Mouse (Mus musculus): ENCODE measurements around the gene Tube1. TPM values are rescaled to one million over a fixed set of nuclear protein-coding genes. Genes with fewer than 3 reads are reported as not detected.

The Tube1 gene
- polyA plus RNA-seq (2015; fragmentation: Nextera tagmentation; extraction: Ambion mirVana): 9.7 and 11.7 TPM in 2 replicates

DNA sequence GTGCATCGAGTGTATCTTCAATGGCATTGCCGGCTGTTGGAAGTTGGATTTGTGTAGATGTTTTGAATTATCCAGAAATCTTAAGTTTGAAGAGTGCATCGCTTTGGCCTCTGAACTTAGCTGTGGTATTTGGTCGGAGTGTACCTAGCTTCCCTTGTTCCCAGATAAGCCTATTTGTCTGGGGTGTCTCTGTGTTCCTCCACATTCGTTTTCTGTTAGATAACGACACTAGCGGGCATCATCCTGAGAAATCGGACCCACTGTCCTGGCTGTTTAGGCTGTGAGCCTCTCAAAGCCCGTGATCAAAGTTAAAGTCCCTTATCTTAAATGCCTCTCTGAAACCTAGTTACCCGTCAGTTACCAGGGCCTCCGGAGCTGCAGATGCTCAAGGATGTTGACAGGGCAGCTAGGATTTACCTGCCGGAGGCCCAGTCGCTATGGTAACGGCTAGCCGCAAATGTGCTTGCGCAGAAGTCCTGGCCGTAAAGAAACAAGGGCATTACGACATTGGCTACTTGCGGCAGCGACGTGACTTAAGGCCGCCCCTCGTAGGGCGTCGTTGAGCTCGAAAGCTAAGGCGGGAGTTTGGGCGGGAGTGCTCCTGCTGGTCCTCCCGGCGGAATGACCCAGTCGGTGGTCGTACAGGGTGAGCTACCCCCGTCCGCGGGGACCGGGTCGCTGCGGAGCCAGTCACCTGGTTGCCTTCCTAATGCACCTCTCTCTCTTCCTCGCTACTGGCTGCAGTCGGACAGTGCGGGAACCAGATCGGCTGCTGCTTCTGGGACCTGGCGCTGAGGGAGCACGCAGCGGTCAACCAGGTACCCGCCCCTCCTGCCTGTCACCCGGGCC lies at the start of gene Tube1, which contains the start of gene Fam229b:
Gene Tube1, plus strand, starts transcription at position 515 of the 849 bp plus-strand sequence.
Gene Fam229b, minus strand, starts transcription at position 453 of the 849 bp plus-strand sequence.
- peak; percentile 93 for ATAC-seq
- Histone ChIP-seq H3K4me1 (ENCODE audit: control insufficient read depth, insufficient read depth, low read length) (peaks cover 3% of the 10 kb centered on the region), H3K4me2 (ENCODE audit: low read depth, low read length) (peak within 1 kb of the TSS; percentile 74), H3K36me3 (ENCODE audit: control insufficient read depth, insufficient read depth, low read length) (no peaks in the 10 kb centered on the region; the same call in 1 of the 2 replicates), H3K9ac (ENCODE audit: low read depth, low read length) (peak within 1 kb of the TSS; percentile 75), H3K9me3 (ENCODE audit: control insufficient read depth, low read length) (no peaks in the 10 kb centered on the region), H3K4me3 (ENCODE audit: low read length) (peak within 1 kb of the TSS; percentile 59), H3K27ac (ENCODE audit: low read length) (0 out of 2 replicates have a peak within 1 kb of the TSS, but pooled peaks have one; percentile 4), H3K27me3 (replicated peaks; ENCODE audit: control insufficient read depth, insufficient read depth, low read length) (no peaks in the 10 kb centered on the region)
- 4% methylated on average over 47 of the region's 47 CpGs for WGBS

DNA sequence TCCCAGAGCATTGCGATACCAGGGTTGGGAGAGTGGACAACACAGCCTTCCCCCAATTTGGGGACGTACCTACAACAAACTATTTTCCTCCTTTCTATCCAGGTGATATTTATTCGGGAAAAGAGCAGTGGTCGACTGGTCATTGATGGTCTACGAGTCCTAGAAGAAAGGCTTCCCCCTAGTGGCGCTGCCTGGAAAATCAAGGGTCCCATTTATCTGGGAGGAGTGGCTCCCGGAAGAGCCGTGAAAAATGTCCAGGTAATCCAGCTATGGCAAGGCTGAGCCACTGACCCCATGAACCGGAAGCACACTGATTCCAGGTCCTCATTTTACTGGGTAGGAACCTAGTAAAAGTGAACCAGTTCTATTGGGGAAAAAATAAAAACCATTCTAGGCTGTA lies 36.8 kb upstream of the Tube1 start:
- H3K4me3 ChIP-seq (ENCODE audit: low read length): no peak overlapping the region
- 85% methylated on average over 9 of the region's 9 CpGs for WGBS
- H3K4me2 ChIP-seq (ENCODE audit: low read depth, low read length): no peak overlapping the region
- H3K27ac ChIP-seq (ENCODE audit: low read length): no peak overlapping the region
- H3K9ac ChIP-seq (ENCODE audit: low read depth, low read length): no peak overlapping the region
- H3K4me1 ChIP-seq (ENCODE audit: control insufficient read depth, insufficient read depth, low read length): no peaks in the 10 kb centered on the region
- ATAC-seq: no peak
- H3K9me3 ChIP-seq (ENCODE audit: control insufficient read depth, low read length): no peaks in the 10 kb centered on the region
- no peaks in the 10 kb centered on the region for H3K27me3 ChIP-seq (replicated peaks; ENCODE audit: control insufficient read depth, insufficient read depth, low read length)
- peaks cover 4% of the 10 kb centered on the region; the same call in 1 of the 2 replicates for H3K36me3 ChIP-seq (ENCODE audit: control insufficient read depth, insufficient read depth, low read length)

DNA sequence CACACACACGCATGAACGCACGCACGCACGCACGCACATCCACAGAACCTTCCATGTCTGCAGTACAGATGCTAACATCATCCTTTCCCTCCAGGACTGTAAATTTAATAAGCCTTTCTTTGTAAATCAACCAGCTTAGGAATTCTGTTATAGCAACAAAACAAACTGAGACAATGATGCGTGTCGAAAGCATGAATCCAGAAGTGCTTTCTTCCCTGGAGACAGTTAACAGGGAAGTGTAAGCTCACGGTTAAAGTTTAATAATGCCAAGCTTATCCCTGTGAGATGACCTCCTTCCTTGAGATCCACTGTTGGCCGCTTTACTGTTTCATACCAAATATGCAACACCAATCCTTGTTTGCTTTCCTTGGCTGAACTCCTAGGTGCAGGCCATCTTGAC lies 35.0 kb upstream of the Tube1 start:
- no peaks in the 10 kb centered on the region for H3K4me1 ChIP-seq (ENCODE audit: control insufficient read depth, insufficient read depth, low read length)
- H3K9ac ChIP-seq (ENCODE audit: low read depth, low read length): no peak overlapping the region
- H3K27me3 ChIP-seq (replicated peaks; ENCODE audit: control insufficient read depth, insufficient read depth, low read length): no peaks in the 10 kb centered on the region
- no peak for ATAC-seq
- H3K27ac ChIP-seq (ENCODE audit: low read length): no peak overlapping the region
- H3K9me3 ChIP-seq (ENCODE audit: control insufficient read depth, low read length): no peaks in the 10 kb centered on the region
- WGBS: 94% methylated on average over 10 of the region's 10 CpGs
- peaks cover 4% of the 10 kb centered on the region; the same call in 1 of the 2 replicates for H3K36me3 ChIP-seq (ENCODE audit: control insufficient read depth, insufficient read depth, low read length)
- H3K4me3 ChIP-seq (ENCODE audit: low read length): no peak overlapping the region
- H3K4me2 ChIP-seq (ENCODE audit: low read depth, low read length): no peak overlapping the region

DNA sequence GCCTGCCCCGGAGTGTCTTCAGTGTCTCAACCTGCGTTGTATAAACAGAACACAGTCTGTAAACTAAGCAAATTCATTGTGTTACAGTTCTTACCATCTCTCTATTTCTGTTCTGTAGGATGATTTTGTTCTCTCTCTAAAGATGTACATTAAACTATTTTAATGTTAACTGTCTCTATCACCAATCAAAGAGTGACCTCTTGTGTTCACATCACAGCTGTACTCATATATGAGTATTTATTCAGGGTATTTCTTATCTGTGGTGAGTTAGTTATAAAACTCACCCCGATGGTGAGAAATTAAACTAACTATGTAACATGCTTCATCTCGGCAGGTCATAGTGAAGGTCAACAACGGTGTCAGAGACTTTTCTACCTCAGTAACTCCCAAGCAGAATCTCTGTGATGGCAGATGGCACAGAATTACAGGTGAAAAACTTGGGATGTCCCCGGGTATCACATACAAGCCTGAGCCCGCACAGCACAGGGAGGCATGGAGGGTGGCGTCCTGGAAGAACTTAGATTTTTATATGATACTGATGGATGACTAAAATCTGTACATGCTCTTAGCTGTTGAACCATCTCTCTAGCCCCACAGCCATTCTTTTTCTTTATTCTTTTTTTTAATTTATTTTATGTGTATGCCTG lies 28.9 kb upstream of the Tube1 start:
- WGBS: 87% methylated on average over 8 of the region's 8 CpGs
- ATAC-seq: no peak
- Histone ChIP-seq H3K27me3 (replicated peaks; ENCODE audit: control insufficient read depth, insufficient read depth, low read length) (no peaks in the 10 kb centered on the region), H3K9me3 (ENCODE audit: control insufficient read depth, low read length) (no peaks in the 10 kb centered on the region), H3K9ac (ENCODE audit: low read depth, low read length) (no peak overlapping the region), H3K36me3 (ENCODE audit: control insufficient read depth, insufficient read depth, low read length) (peaks cover 3% of the 10 kb centered on the region; the same call in 1 of the 2 replicates), H3K4me1 (ENCODE audit: control insufficient read depth, insufficient read depth, low read length) (no peaks in the 10 kb centered on the region), H3K4me3 (ENCODE audit: low read length) (no peak overlapping the region), H3K27ac (ENCODE audit: low read length) (no peak overlapping the region), H3K4me2 (ENCODE audit: low read depth, low read length) (no peak overlapping the region)

- Histone ChIP-seq H3K4me1 (ENCODE audit: control insufficient read depth, insufficient read depth, low read length) (no peaks in the 10 kb centered on the region), H3K9ac (ENCODE audit: low read depth, low read length) (no peak overlapping the region), H3K36me3 (ENCODE audit: control insufficient read depth, insufficient read depth, low read length) (peaks cover 3% of the 10 kb centered on the region; the same call in 1 of the 2 replicates), H3K27me3 (replicated peaks; ENCODE audit: control insufficient read depth, insufficient read depth, low read length) (no peaks in the 10 kb centered on the region), H3K4me3 (ENCODE audit: low read length) (no peak overlapping the region), H3K4me2 (ENCODE audit: low read depth, low read length) (no peak overlapping the region), H3K27ac (ENCODE audit: low read length) (no peak overlapping the region), H3K9me3 (ENCODE audit: control insufficient read depth, low read length) (no peaks in the 10 kb centered on the region)
- ATAC-seq: no peak
- WGBS: 67% methylated on average over 3 of the region's 3 CpGs
Observed at GRCm38 (mm10) chr10:39106413-39106812, 27.4 kb upstream of the Tube1 start.

GRCm38 (mm10) chr10:39106935-39107334 lies 26.8 kb upstream of the Tube1 start:
- H3K36me3 ChIP-seq (ENCODE audit: control insufficient read depth, insufficient read depth, low read length): peaks cover 3% of the 10 kb centered on the region; the same call in 1 of the 2 replicates
- no peak overlapping the region for H3K4me3 ChIP-seq (ENCODE audit: low read length)
- H3K27ac ChIP-seq (ENCODE audit: low read length): no peak overlapping the region
- WGBS: 53% methylated on average over 4 of the region's 4 CpGs
- H3K27me3 ChIP-seq (replicated peaks; ENCODE audit: control insufficient read depth, insufficient read depth, low read length): no peaks in the 10 kb centered on the region
- no peak for ATAC-seq
- no peak overlapping the region for H3K9ac ChIP-seq (ENCODE audit: low read depth, low read length)
- H3K4me1 ChIP-seq (ENCODE audit: control insufficient read depth, insufficient read depth, low read length): no peaks in the 10 kb centered on the region
- H3K4me2 ChIP-seq (ENCODE audit: low read depth, low read length): no peak overlapping the region
- no peaks in the 10 kb centered on the region for H3K9me3 ChIP-seq (ENCODE audit: control insufficient read depth, low read length)

DNA sequence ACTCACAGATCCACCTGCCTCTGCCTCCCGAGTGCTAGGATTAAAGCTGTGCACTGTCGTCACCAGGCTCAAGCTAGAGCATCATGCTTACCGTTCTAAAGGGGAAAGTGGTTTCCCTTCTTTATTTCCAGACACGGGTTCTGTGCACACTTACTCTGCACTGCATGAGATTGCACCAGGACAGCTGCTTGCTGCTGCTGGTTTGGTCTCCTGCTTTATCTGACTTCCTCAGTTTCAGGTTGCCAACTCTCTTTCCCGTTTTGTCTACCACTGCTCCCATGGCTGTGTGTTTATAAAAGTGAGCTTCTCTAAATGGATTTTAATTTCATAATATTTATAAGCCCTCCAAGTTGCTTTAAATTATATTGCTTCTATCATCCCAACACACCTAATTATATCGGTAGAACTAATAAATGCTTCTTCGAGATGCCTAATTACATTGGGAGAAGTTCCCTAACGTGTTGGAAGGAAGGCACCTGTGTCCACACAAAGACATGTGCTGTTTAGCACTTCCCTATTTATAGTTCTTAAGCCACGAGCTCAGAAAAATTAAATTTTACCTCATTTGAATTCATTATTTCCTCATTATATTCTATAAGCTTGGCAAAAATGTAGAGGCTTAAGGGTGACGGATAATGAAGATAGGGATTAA lies 24.8 kb upstream of the Tube1 start:
- Histone ChIP-seq H3K36me3 (ENCODE audit: control insufficient read depth, insufficient read depth, low read length) (peaks cover 3% of the 10 kb centered on the region; the same call in 1 of the 2 replicates), H3K4me1 (ENCODE audit: control insufficient read depth, insufficient read depth, low read length) (no peaks in the 10 kb centered on the region), H3K9ac (ENCODE audit: low read depth, low read length) (no peak overlapping the region), H3K9me3 (ENCODE audit: control insufficient read depth, low read length) (no peaks in the 10 kb centered on the region), H3K4me3 (ENCODE audit: low read length) (no peak overlapping the region), H3K27me3 (replicated peaks; ENCODE audit: control insufficient read depth, insufficient read depth, low read length) (no peaks in the 10 kb centered on the region), H3K4me2 (ENCODE audit: low read depth, low read length) (no peak overlapping the region), H3K27ac (ENCODE audit: low read length) (no peak overlapping the region)
- no peak for ATAC-seq
- whole genome bisulfite sequencing: 64% methylated on average over 10 of the region's 10 CpGs

DNA sequence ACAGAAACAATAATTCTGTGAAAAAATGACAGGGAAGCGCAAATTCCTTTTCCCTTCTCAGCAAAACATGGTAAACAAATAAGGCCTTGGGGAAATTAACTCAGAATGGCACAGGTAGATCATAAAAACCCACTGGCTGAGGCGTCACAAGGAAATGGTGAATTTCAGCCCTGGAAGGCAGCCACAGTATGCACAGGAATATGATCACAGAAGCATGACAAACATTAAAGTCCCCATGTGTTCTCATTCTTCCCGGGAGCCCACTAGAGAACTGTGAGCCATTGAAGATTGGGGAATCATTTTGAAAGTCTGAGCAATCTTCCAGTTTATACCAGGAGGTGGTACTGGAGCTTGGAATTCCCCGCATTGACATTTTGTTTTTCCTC lies 24.3 kb upstream of the Tube1 start:
- WGBS: 55% methylated on average over 4 of the region's 4 CpGs
- ATAC-seq: no peak

DNA sequence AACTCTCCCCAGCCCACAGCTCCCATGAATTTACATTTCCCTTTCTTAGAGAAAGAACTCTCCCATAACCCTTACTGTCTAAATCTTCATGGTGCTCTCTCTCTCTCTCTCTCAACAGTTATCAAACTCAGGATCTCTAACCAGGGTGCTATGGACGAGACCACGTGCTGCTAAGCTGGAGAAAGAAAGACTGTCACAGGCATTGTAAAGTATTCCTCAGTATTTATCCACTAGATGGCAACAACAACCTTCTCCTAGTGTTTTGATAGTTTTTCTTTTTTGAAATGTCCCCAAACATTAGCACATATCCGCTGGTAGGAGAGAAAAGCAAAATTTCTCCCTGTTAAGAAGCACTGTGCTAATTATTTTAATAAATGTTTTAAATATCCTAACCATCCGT lies 12.4 kb upstream of the Tube1 start:
- Histone ChIP-seq H3K4me3 (ENCODE audit: low read length) (no peak overlapping the region), H3K27ac (ENCODE audit: low read length) (no peak overlapping the region), H3K27me3 (replicated peaks; ENCODE audit: control insufficient read depth, insufficient read depth, low read length) (no peaks in the 10 kb centered on the region), H3K9ac (ENCODE audit: low read depth, low read length) (no peak overlapping the region), H3K36me3 (ENCODE audit: control insufficient read depth, insufficient read depth, low read length) (no peaks in the 10 kb centered on the region), H3K9me3 (ENCODE audit: control insufficient read depth, low read length) (no peaks in the 10 kb centered on the region), H3K4me2 (ENCODE audit: low read depth, low read length) (no peak overlapping the region), H3K4me1 (ENCODE audit: control insufficient read depth, insufficient read depth, low read length) (no peaks in the 10 kb centered on the region)
- WGBS: 37% methylated on average over 4 of the region's 4 CpGs
- ATAC-seq: no peak

More for the DNA sequence above, 24.3 kb upstream of the Tube1 start:
- no peaks in the 10 kb centered on the region for H3K4me1 ChIP-seq (ENCODE audit: control insufficient read depth, insufficient read depth, low read length)
- no peak overlapping the region for H3K4me2 ChIP-seq (ENCODE audit: low read depth, low read length)
- H3K27ac ChIP-seq (ENCODE audit: low read length): no peak overlapping the region
- peaks cover 3% of the 10 kb centered on the region; the same call in 1 of the 2 replicates for H3K36me3 ChIP-seq (ENCODE audit: control insufficient read depth, insufficient read depth, low read length)
- H3K27me3 ChIP-seq (replicated peaks; ENCODE audit: control insufficient read depth, insufficient read depth, low read length): no peaks in the 10 kb centered on the region
- H3K4me3 ChIP-seq (ENCODE audit: low read length): no peak overlapping the region
- H3K9me3 ChIP-seq (ENCODE audit: control insufficient read depth, low read length): no peaks in the 10 kb centered on the region
- no peak overlapping the region for H3K9ac ChIP-seq (ENCODE audit: low read depth, low read length)
